Mouse (Mus musculus) neutrophil, adult 5-6 weeks (primary cell): Measurements from ENCODE around the gene Duoxa2. TPM values are rescaled to one million over a fixed set of nuclear protein-coding genes. Genes with fewer than 3 reads are reported as not detected.

ENCODE experiments used
- ATAC-seq: fragments of 151-379, 151-347 bp; 2 replicates; pipeline ENCODE4 v1.8.0; 2017; ENCODE audit warnings: mild to moderate bottlenecking, moderate TSS enrichment; ENCODE audit not compliant: insufficient number of reproducible peaks, poor library complexity, low FRiP score, severe bottlenecking; ENCODE audit errors: extremely low read depth
- total RNA-seq: library from RNA; stranded (forward); fragments of 200-1000 nt; gene quantifications from 2 replicates; pipeline ENCODE4 v1.2.3, GENCODE M21; 2017

The Duoxa2 gene
- total RNA-seq, 1 experiment from 2014 or later = 0.47 TPM

DNA sequence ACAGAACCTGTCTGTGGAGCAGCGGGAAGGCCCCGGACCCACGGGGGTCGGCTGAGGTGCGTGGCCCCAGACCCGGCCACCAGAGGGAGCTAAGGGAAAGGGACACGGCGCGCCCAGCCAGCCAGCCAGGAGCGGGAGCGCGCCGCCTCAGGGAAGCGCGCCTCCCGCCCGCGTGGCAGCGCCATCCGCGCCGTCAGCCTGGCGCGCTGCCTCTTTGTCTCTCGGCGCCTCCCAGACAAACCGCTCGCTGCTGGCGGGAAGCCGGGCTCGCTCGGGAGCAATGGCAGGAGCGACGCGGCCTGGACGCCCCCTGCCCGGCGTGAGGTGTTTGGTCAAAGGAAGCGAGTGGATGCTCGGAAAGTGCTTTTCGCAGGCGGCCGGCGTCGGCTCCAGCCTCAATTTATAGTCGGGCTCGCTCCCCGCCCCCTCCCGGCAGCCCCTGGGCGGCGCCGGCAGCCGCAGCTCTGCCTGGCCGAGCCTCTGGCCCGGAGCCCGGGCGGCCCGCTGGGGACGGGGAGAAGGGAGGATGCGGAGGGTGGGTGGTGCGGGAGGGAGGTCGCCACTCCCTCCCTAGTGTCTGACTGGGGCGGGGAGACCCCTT is 49.9 kb downstream of the Duoxa2 start:
- peak; percentile 60 for ATAC-seq

DNA sequence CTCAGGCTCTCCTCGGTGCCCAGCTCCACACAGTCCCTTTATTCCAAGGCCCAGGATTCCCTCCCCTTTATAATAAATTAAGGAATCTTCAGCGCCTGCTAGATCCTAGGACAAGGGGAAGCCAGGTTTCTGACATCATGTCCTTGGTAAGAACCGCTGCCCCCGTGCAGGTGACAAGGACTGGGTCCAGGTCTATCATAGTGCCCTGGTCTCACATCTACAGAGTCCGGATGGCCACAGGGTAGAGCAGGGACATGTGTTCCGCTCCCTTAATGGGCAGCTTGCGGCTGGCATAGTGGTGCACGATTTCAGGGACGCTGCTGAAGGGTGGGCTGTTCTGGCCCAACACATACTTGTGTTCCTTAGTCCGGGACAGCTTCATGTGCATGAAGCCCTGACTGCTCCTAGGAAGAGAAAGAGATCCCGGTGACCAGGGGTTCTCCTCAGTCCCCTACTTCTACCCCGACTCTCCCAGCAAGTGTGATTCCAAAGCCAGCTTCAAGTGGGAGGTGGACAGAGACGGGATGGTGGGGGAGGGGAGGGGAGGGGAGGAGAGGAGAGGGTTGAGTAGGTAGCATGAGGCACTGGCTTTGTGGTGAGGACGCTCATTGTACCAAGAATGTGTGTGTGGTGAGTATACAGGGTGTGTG is 50.6 kb downstream of the Duoxa2 start:
- ATAC-seq = no peak

DNA sequence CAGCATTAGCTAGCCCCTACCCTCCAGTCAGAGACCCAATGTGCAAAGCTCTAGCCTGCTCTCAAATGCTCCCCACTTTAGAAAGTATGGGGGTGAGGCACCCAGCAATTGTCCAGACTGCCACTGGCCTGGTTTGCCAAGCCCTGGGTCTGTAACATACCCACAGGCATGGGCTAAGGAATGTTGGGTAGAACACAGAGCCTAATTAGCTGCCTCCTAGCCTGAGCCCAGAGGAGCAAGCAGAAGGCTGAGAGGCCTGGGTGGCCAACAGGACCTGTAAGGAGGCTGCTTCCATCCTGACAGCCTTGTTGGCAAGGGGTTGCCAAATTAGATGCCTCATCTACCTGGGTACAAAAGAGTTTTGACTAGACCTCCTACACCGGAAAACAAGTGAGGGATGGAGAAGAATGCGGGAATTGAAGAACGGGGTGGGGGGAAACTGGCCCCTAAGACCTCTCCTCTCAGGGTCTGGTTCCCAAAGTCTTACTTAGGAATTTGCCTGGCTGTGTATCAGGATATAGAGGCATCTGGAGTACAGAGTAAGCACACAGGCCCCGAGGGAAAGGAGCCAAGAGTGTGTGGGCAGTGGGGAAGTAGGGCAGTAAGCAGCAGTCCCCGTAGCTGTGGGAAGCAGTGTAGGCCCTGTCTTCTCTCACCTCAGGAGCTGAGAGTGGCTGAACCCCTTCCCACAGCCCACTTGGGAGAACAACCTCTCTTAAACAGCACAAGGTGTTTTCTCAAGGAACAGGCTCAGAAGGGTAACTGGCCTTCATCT is 52.6 kb downstream of the Duoxa2 start:
- no peak for ATAC-seq

DNA sequence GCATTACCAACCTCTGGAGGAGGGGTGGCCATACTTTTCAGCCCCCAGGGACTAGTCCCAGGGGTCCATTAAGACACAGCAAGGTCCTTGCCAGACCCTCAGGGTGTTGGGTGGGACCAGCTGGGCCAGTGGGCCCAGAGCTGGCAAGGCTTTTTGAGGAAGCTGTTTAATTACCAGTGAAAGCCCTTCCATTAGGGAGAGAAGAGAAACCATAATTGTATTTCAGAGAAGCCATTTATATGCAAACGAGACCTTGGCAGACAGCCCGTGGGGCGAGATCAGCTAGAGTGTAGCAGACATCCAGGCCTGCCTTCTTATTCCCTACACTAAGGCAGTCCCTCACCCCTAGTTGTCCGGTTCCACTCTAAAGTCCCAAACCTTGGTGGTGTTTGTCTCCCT is 53.2 kb downstream of the Duoxa2 start:
- ATAC-seq = no peak

Other genes starting within 250 kb of the Duoxa2 start
- gene Spg11, start 180.5 kb upstream of the Duoxa2 start, total RNA-seq = 26.4 and 30.3 TPM in 2 replicates
- gene B2m, start 151.2 kb upstream of the Duoxa2 start, total RNA-seq = 2,529 and 2,921 TPM in 2 replicates
- gene Trim69, start 138.2 kb upstream of the Duoxa2 start, total RNA-seq = not detected in 2 replicates
- not detected in 2 replicates for gene Patl2, start 112.7 kb upstream of the Duoxa2 start, total RNA-seq
- gene Terb2, start 112.6 kb upstream of the Duoxa2 start, total RNA-seq = not detected in 2 replicates
- gene Sord, start 64.2 kb upstream of the Duoxa2 start, total RNA-seq = 12.6 and 15.3 TPM in 2 replicates
- not detected in 2 replicates for gene Duox2, start 451 bp upstream of the Duoxa2 start, total RNA-seq
- not detected in 2 replicates for gene Duoxa1, start 14.8 kb downstream of the Duoxa2 start, total RNA-seq
- not detected in 2 replicates for gene Duox1, start 16.8 kb downstream of the Duoxa2 start, total RNA-seq
- gene Shf, start 70.3 kb downstream of the Duoxa2 start, total RNA-seq = 1.6 and 4.5 TPM in 2 replicates
- 146 and 148 TPM in 2 replicates for gene Slc28a2, start 127.6 kb downstream of the Duoxa2 start, total RNA-seq
- gene Gm14085, start 186.0 kb downstream of the Duoxa2 start, total RNA-seq = 15.0 and 15.1 TPM in 2 replicates